Mouse (Mus musculus): ENCODE results near the gene Cat.

Gene Cat

DNA sequence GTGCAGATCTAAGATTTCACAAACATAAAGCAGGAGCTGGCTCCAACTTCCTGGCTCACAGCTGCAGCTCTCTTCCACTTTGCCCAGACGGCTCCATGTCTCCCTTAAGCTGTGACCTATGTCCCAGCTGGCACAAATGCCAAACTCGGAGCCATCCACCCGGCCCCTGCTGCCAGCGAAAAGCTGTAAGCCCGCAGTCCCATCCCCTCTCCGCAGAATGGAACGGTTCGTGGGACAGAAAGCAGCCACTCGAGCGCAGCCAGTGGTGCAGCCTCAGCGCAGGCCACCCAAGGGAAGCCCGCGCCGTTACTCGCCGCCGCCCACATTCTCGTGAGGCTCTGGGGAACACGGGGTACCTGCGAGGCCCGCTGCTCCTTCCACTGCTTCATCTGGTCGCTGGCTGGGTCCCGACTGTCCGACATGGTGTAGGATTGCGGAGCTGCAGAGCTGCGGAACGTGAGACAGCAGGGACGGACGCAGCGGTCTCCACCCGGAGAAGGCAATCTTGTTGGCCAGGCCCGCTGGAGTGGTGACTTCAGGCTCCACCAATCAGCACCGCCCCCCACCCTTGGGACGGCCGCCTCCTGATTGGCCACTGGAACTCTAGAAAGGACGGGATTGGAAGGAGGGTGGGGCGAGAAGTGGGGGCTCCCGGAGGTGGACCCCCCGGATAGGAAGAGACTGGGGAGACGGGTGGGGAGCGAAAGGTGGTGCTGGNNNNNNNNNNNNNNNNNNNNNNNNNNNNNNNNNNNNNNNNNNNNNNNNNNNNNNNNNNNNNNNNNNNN is at the start of gene Cat:
Cat (minus strand) TSS at position 544 of the 785 bp plus-strand sequence.
- DNase-seq (ENCODE audit: low spot score): peak; percentile 95

- DNase-seq (ENCODE audit: low spot score): no peak
Measured at GRCm38 (mm10) chr2:103525596-103525995, 40.6 kb upstream of the Cat start.

DNA sequence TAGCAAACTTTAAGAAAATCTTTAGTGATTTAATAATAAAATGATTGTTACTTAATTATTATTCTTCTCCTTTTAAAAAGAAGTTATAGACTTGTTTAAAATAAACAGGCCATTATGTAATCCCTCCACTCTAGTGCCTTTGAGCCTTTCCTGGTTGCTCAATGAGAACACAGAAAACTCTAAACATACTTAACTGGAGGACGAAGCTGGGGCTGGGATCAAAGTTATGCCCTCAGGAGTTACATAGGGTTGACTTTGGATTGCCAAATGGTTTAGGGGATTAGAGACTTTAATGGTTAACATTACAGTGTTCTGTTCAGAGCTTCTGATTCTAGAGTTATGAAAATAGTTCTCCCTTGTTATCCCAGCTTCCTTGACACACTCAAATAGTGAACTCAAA is 31.5 kb upstream of the Cat start:
- no peak for DNase-seq (ENCODE audit: low spot score)

- no peak for DNase-seq (ENCODE audit: low spot score)
Measured at GRCm38 (mm10) chr2:103515513-103516180, 30.7 kb upstream of the Cat start.

GRCm38 (mm10) chr2:103512066-103512795 is 27.3 kb upstream of the Cat start:
- no peak for DNase-seq (ENCODE audit: low spot score)

- no peak for DNase-seq (ENCODE audit: low spot score)
Measured at GRCm38 (mm10) chr2:103511631-103512030, 26.7 kb upstream of the Cat start.

GRCm38 (mm10) chr2:103511042-103511441 is 26.1 kb upstream of the Cat start:
- DNase-seq (ENCODE audit: low spot score): no peak

DNA sequence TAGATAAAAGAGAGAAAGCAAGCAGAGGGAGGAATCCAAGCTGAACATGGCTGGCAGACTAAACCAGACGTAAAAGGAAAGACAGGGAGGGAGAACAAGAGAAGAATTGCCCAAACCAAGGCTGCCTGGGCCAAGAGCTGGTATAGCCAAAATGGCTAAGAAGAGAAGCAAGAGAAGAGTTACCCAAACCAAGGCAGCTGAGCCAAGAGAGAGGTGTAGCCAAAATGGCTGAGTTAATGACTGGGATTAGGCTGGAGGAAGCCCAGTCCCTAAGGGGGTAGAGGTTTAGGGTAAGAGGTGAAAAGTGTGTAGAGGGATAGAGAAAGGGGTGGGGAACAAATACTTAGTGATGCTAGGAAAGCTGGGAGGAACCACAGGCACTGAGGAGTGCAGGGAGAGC is 22.7 kb upstream of the Cat start:
- DNase-seq (ENCODE audit: low spot score): no peak

GRCm38 (mm10) chr2:103505956-103506355 is 21.0 kb upstream of the Cat start:
- no peak for DNase-seq (ENCODE audit: low spot score)

DNA sequence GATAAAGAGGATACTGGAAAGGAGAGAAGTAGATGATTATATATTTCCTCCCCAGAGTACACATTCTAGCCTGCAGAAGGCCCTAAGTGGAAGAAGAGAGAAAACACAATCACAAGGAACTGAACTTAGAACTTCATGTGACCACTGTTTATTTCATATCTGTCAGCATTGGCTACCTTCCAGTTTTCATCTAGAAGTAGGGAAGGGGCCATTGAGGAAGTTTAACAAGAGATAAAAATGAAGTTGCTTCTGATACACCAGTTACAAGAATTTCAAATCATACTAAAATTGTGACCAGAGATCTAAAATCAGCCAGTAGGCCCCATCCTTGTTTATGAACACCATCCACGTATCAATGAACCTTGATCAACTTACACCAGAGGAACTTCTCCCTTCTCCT is 19.5 kb upstream of the Cat start:
- DNase-seq (ENCODE audit: low spot score): no peak

DNA sequence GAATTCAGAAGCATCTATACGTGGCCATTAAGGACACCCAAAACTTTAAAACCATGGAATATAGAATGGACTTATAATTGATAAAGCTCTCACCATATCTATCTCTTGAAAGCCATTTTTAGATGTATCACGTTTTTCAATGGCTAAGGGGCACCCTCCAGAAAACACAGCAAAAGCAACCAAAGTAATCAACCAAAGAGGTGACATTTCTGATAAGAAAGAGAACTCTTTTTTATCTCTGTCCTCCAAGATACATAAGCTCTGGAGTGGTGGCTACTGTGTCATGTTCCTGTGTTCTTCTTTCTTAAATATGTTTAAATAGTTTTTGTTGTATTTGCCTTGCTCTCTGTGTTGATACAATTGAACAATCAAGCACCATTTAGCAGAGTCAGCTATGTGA is 15.8 kb upstream of the Cat start:
- no peak for DNase-seq (ENCODE audit: low spot score)

GRCm38 (mm10) chr2:103495633-103496418 is 10.9 kb upstream of the Cat start:
- no peak for DNase-seq (ENCODE audit: low spot score)

GRCm38 (mm10) chr2:103493827-103494226 is 8.9 kb upstream of the Cat start:
- DNase-seq (ENCODE audit: low spot score): no peak

- DNase-seq (ENCODE audit: low spot score): no peak
Measured at GRCm38 (mm10) chr2:103492526-103492925, 7.6 kb upstream of the Cat start.

DNA sequence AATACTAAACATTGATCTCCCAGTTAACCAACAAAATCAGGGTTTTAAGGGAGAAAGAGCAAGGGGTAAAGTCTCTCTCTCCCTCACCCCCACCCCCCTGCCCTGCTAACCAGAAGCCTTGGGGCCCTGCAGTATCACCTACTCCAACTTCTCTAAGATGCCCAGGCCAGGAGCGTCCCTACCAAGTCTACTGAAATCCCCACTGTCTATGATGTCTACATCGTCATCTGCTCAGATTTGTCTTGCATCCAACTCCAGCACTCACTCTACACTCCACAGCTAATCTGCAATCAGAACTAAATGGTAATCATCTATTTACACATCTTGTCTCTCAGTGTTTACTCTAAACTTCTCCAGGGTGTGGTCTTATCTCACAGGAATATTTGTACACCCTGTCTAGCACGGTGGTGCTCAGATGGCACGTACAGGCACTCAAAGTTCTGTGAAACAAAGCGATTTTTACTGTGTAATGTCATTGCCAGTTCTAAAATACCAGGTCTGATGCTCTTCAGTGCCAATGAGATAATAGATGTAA is 907 bp downstream of the Cat start:
- DNase-seq (ENCODE audit: low spot score): no peak

GRCm38 (mm10) chr2:103483289-103483985 is 1.5 kb downstream of the Cat start:
- DNase-seq (ENCODE audit: low spot score): no peak

GRCm38 (mm10) chr2:103481314-103482231 is 3.4 kb downstream of the Cat start:
- DNase-seq (ENCODE audit: low spot score): no peak

- DNase-seq (ENCODE audit: low spot score): no peak
Measured at GRCm38 (mm10) chr2:103480871-103481270, 4.1 kb downstream of the Cat start.

- DNase-seq (ENCODE audit: low spot score): no peak
Measured at GRCm38 (mm10) chr2:103480240-103480639, 4.7 kb downstream of the Cat start.

- DNase-seq (ENCODE audit: low spot score): no peak
Measured at GRCm38 (mm10) chr2:103478326-103478725, 6.6 kb downstream of the Cat start.

Measured in ovary, postnatal 36 days (tissue).